Mouse (Mus musculus) C2C12 (cell line): ENCODE measurements around the gene Zfc3h1. TPM values are rescaled to one million over a fixed set of nuclear protein-coding genes. Genes with fewer than 3 reads are reported as not detected.

Experiments
- H3K27me3 ChIP-seq: one replicate; pipeline ENCODE4 v1.6.1; 2011; ENCODE audit not compliant: control insufficient read depth, insufficient read depth, insufficient read length
- H3K36me3 ChIP-seq: one replicate; pipeline ENCODE4 v1.6.1; 2011; ENCODE audit not compliant: control insufficient read depth, insufficient read depth
- H3K4me3 ChIP-seq: one replicate; pipeline ENCODE4 v1.5.1; 2011; ENCODE audit warnings: mild to moderate bottlenecking, control low read depth; ENCODE audit not compliant: poor library complexity, insufficient read depth, severe bottlenecking
- H3K79me2 ChIP-seq: one replicate; pipeline ENCODE4 v1.6.1; 2011; ENCODE audit not compliant: control insufficient read depth, insufficient read depth
- H3K79me3 ChIP-seq: one replicate; pipeline ENCODE4 v1.6.1; 2011; ENCODE audit warnings: low read depth, control low read depth
- H3ac ChIP-seq: one replicate; pipeline ENCODE3; 2011; ENCODE audit warnings: low read depth; ENCODE audit not compliant: control insufficient read depth, insufficient read length
- CEBPB ChIP-seq: IDR thresholded peaks from one replicate; pipeline ENCODE4 v1.6.1; 2011; ENCODE audit warnings: low read depth, mild to moderate bottlenecking, control low read depth, moderate library complexity
- CTCF ChIP-seq: IDR thresholded peaks from one replicate; pipeline ENCODE4 v1.5.1; 2011; ENCODE audit not compliant: control insufficient read depth, insufficient read depth, insufficient read length
- FOSL1 ChIP-seq: IDR thresholded peaks from one replicate; pipeline ENCODE4 v1.8.0; 2011; ENCODE audit warnings: mild to moderate bottlenecking, low read length; ENCODE audit not compliant: poor library complexity, insufficient read depth, severe bottlenecking
- MAX ChIP-seq: IDR thresholded peaks from one replicate; pipeline ENCODE4 v1.6.1; 2011; ENCODE audit warnings: mild to moderate bottlenecking, control low read depth
- MYOD1 ChIP-seq: IDR thresholded peaks from one replicate; pipeline ENCODE4 v1.6.1; 2011; ENCODE audit warnings: low read depth; ENCODE audit not compliant: control insufficient read depth, insufficient read length
- MYOG ChIP-seq: IDR thresholded peaks from one replicate; pipeline ENCODE4 v1.6.1; 2011; ENCODE audit not compliant: control insufficient read depth, insufficient read length; ENCODE audit errors: extremely low read depth
- USF1 ChIP-seq: IDR thresholded peaks from one replicate; pipeline ENCODE4 v1.6.1; 2011; ENCODE audit warnings: low read depth, mild to moderate bottlenecking, control low read depth, moderate library complexity
- polyA plus RNA-seq: library from polyadenylated mRNA; unstranded; fragments of >200 nt; fragmentation: generic; extraction: Trizol; gene quantifications from one replicate; pipeline ENCODE4 v1.2.1, GENCODE M21; 2012; ENCODE audit warnings: missing spikeins

Gene Zfc3h1
- polyA plus RNA-seq, 1 experiment = 5.9 TPM

DNA sequence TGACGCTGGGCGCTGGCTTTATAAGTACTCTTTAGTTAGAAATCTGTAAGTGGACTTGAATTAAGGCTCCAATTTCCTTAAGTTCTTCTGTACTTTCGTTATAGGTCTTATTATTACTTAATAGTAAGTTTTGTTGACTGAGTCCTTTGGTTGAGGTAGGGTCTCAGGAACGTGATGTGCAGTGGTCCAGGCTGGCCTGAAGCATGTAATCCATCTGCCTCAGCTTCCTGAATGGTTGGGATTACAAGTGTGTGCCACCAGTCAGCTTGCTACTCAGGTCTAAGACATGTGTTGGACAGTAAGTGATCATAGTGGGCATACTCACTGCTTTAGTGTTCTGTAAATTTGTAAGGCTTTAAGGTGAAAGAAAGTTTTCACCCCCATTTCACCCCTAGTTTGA lies 6.3 kb downstream of the Zfc3h1 start:
- Histone ChIP-seq H3K79me3 (peaks cover 88% of the 10 kb centered on the region), H3K79me2 (peaks cover 100% of the 10 kb centered on the region), H3K27me3 (no peaks in the 10 kb centered on the region), H3K4me3 (no peak overlapping the region), H3K36me3 (peaks cover 86% of the 10 kb centered on the region), H3ac (no peak overlapping the region)
- TF ChIP-seq FOSL1 = no peak
- no peak for TF ChIP-seq MYOD1
- TF ChIP-seq CEBPB = no peak
- no peak for TF ChIP-seq USF1
- TF ChIP-seq MAX = no peak
- no peak for TF ChIP-seq MYOG
- no peak for TF ChIP-seq CTCF

GRCm38 (mm10) chr10:115391896-115392295 lies 7.1 kb downstream of the Zfc3h1 start:
- Histone ChIP-seq H3K36me3 (peaks cover 88% of the 10 kb centered on the region), H3ac (no peak overlapping the region), H3K79me3 (peaks cover 87% of the 10 kb centered on the region), H3K27me3 (no peaks in the 10 kb centered on the region), H3K79me2 (peaks cover 100% of the 10 kb centered on the region), H3K4me3 (no peak overlapping the region)
- no peak for TF ChIP-seq CTCF
- no peak for TF ChIP-seq MYOG
- TF ChIP-seq USF1 = no peak
- no peak for TF ChIP-seq MYOD1

DNA sequence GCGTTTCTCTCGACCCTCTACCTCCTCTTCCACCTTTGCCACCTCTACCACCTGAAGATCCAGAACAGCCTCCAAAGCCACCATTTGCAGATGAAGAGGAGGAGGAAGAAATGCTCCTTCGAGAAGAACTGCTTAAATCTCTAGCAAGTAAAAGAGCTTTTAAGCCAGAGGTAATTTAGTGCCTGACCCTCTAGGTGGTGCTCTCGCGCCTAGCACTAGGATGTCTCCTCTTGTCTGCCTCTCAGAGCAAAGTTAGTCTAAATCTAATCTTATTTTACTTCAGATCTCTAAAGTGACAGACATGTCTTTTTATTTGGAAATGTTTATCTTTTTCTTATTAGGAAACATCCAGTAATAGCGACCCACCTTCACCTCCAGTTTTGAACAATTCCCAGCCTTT lies 21.6 kb downstream of the Zfc3h1 start:
- Histone ChIP-seq H3K4me3 (no peak overlapping the region), H3ac (no peak overlapping the region), H3K79me2 (peaks cover 14% of the 10 kb centered on the region), H3K79me3 (peaks cover 1% of the 10 kb centered on the region), H3K27me3 (no peaks in the 10 kb centered on the region), H3K36me3 (peaks cover 96% of the 10 kb centered on the region)
- TF ChIP-seq CTCF = no peak
- no peak for TF ChIP-seq MYOD1
- no peak for TF ChIP-seq MAX
- TF ChIP-seq USF1 = no peak
- TF ChIP-seq MYOG = no peak
- no peak for TF ChIP-seq FOSL1
- TF ChIP-seq CEBPB = no peak

GRCm38 (mm10) chr10:115413496-115413895 lies 28.7 kb downstream of the Zfc3h1 start:
- Histone ChIP-seq H3K79me3 (peaks cover 5% of the 10 kb centered on the region), H3K79me2 (no peaks in the 10 kb centered on the region), H3K36me3 (peaks cover 99% of the 10 kb centered on the region), H3K4me3 (no peak overlapping the region), H3ac (no peak overlapping the region), H3K27me3 (no peaks in the 10 kb centered on the region)
- TF ChIP-seq MYOD1 (no peak), USF1 (no peak), FOSL1 (no peak), CEBPB (no peak), CTCF (no peak), MYOG (no peak), MAX (no peak)

- TF ChIP-seq CEBPB (no peak), MYOD1 (no peak), CTCF (no peak), MYOG (no peak), FOSL1 (no peak), USF1 (no peak)
- Histone ChIP-seq H3K79me2 (no peaks in the 10 kb centered on the region), H3K36me3 (peaks cover 99% of the 10 kb centered on the region), H3K27me3 (no peaks in the 10 kb centered on the region), H3ac (no peak overlapping the region), H3K4me3 (no peak overlapping the region), H3K79me3 (peaks cover 5% of the 10 kb centered on the region)
These were observed 29.3 kb downstream of the Zfc3h1 start for GRCm38 (mm10) chr10:115414056-115414455.

DNA sequence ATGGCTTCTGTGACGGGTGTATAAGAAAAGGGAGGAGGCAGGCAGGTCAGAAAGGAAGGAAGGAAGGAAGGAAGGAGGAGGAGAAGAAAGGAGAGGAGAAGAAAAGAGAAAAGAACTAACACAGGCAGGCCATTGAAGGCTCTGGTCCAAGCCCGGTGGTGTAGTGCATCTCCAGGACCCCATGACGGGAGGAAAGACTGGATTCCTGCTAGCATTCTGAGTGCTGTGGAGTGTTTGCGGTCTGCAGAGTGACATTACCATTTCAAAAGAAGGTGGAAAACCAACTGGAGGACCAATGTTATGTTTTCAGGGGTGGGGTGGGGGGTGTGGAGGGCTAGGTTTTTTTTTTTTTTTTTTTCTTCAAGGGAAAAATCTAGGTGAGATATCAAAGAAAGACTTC lies 37.2 kb downstream of the Zfc3h1 start:
- Histone ChIP-seq H3K4me3 (no peak overlapping the region), H3ac (no peak overlapping the region), H3K79me3 (no peaks in the 10 kb centered on the region), H3K36me3 (peaks cover 99% of the 10 kb centered on the region), H3K79me2 (peaks cover 6% of the 10 kb centered on the region), H3K27me3 (no peaks in the 10 kb centered on the region)
- TF ChIP-seq CEBPB = no peak
- TF ChIP-seq FOSL1 = no peak
- TF ChIP-seq MYOG = no peak
- TF ChIP-seq MAX = no peak
- TF ChIP-seq USF1 = no peak
- TF ChIP-seq MYOD1 = no peak
- TF ChIP-seq CTCF = no peak
